Mouse (Mus musculus) gastrocnemius, postnatal 25 days (tissue): Measurements from ENCODE around the gene Mbtps2. TPM values are rescaled to one million over a fixed set of nuclear protein-coding genes. Genes with fewer than 3 reads are reported as not detected.
A peak's percentile ranks its signal among the peaks of the same experiment; 100 is the strongest.

Source experiments
- DNase-seq: peaks from one replicate; pipeline ENCODE4 v3.0.0; 2022
- total RNA-seq, 2 experiments: library from RNA; stranded (reverse); gene quantifications; 1 replicate in 1 of 2; 2 replicates in 1 of 2; pipeline ENCODE4 v1.2.3; 2021

The Mbtps2 gene
- total RNA-seq, 2 experiments from 2014 or later, result 11.4 to 12.8 TPM

- no peak for DNase-seq
Observed at GRCm38 (mm10) chrX:157501871-157502270, 96.6 kb downstream of the Mbtps2 start.

- DNase-seq, result no peak
Observed at GRCm38 (mm10) chrX:157500004-157500403, 98.5 kb downstream of the Mbtps2 start.

GRCm38 (mm10) chrX:157493159-157493558 lies 105.4 kb downstream of the Mbtps2 start:
- no peak for DNase-seq

GRCm38 (mm10) chrX:157491944-157492726 lies 106.4 kb downstream of the Mbtps2 start, which contains the start of gene Sms:
TSS of gene Sms (minus strand) at chrX:157492287.
- peak; percentile 73 for DNase-seq

GRCm38 (mm10) chrX:157491145-157491935 lies 107.2 kb downstream of the Mbtps2 start:
- peak; percentile 22 for DNase-seq

- DNase-seq, result no peak
Observed at GRCm38 (mm10) chrX:157490769-157491144, 107.8 kb downstream of the Mbtps2 start.

GRCm38 (mm10) chrX:157489871-157490721 lies 108.4 kb downstream of the Mbtps2 start:
- DNase-seq, result no peak

GRCm38 (mm10) chrX:157488831-157489230 lies 109.7 kb downstream of the Mbtps2 start:
- no peak for DNase-seq

- no peak for DNase-seq
Observed at GRCm38 (mm10) chrX:157486765-157487164, 111.8 kb downstream of the Mbtps2 start.

Other genes starting within 250 kb of the Mbtps2 start
- under 1 TPM; 0.29 to 0.33 TPM for gene Phex, start 183.4 kb downstream of the Mbtps2 start, total RNA-seq
- 10 to 100 TPM; 41.5 to 47.8 TPM for gene Sms, start 106.4 kb downstream of the Mbtps2 start, total RNA-seq
- under 1 TPM; 0.38 to 0.79 TPM for gene Yy2, start 29.7 kb downstream of the Mbtps2 start, total RNA-seq
- 100 to 1,000 TPM; 316 to 397 TPM for gene Smpx, start 100.2 kb upstream of the Mbtps2 start, total RNA-seq
- 10 to 100 TPM; 21.7 to 33.1 TPM for gene Klhl34, start 219.7 kb upstream of the Mbtps2 start, total RNA-seq